Mouse (Mus musculus) lung, postnatal 4 days (tissue): ENCODE data around the gene Tiparp.

Experiments
- DNase-seq, 2 experiments: peaks; one replicate each; pipeline ENCODE4 v3.0.0; 2021

The Tiparp gene

DNA sequence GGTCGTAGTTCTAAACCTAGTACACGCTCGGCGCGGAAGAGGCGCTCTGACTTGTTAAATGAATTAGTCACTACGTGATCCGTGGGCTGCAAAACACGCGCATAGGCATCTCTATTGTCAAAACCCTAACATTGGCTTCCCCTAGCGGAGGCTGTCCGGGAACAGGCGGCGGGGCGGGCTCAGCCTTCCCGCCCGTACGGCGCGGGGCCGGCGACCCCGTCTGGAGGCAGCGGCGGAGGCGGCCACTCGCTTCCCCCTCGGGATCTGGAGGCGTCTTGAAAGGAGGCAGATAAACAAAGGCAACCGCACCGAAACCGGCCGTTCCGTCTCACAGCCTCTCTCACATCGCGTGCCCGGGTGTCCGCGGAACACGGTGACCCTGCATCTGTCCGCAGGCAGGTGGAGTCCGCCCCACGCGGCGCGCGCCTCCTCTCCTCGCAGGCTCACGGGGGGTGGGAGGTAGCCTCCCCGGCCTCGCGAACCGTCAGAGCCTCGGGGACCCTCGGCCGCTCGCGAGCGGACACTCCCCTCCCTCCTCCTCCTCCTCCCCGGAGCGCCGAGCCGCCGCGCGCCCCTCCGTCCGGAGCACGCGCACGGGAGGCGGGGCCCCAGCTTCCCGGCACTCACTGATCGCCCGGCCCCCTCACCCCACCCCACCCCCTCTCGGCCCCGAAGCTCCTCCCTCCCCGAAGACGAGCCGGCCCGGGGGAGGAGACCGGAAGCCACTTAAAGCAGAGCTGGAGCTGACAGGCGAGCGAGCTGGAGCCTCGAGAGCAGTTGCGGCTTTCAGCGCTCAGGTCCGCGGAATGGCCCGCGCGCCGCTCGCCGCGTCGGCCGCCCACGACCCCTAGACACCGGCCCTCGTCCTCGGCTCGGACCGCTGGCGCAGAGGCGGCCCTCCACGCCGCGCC lies at the start of gene Tiparp:
Tiparp (plus strand) TSS at position 720 of the 911 bp plus-strand sequence.
- DNase-seq, result peak; percentile 94 to 96

DNA sequence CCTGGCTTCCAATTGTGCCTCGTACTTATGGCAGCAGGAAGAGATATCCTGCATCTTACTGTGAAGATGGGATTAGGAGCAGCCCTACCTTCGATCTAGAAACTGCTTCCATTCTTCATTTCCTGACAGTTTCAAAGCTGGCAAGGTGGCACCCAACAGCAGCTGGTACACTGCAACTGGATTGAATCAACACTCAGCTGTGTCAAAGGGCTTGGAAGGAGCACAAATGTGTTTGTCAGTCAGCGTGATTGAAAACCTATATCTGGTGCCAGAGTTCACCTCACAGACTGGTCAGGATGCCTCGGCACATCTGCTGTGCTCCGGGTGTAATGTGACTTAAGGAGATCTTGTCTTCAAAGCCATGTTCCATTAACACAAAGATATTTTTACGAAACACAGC lies 47.5 kb upstream of the Tiparp start:
- DNase-seq, result no peak

DNA sequence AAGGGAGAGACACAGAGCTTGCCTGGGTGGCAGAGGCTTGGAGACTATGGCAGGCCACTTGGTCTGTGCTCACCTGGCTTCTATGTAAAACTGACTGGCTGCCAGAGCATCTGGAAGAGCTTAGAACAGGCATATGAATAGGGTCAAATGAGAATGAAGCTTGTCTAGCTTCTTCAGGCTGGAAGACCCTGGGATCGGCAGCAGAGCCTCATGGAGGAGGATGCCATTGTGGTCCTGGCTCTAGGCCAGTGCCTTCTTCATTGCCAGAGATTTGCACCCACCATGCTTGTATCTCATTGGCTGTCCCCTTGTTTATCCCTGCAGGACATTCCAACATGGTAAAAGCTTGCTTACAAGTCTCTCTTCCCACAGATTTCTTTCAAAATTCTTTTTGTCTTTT lies 45.9 kb upstream of the Tiparp start:
- peak in 1 of 2 experiments; percentile 43 for DNase-seq

DNA sequence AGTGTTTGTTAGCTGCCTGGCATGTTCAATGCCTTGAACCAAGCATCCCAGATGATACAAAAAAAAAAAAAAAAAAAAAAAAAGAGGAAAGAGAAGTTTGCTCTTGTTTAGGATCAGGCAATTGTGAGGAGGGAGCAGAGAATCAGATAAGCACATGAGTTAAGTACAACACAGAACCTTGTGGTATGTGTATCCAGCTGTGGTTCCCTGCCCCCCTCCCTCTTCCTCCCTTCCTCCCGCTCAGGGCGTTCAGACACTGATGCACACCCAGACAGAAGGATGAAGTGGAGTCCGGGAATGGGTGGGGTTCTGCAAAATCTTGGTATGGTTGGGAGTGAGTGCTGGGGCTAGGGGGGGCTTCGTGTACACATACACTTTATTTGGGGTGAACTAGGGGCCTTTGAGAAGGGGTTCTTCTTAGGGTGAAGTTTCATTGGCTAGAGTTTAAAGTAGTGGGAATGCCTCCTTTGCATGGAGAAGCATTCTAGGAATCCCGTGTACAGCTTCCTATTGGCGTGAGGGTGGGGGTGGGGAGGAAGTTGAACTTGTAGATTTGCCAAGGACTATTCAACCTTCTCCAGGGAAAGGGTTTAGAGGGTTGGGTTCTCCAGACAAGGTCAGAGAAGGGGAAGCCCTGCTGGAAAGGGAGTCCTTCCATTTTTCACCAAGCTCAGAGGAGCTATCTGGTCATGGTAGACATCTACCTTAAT lies 45.4 kb upstream of the Tiparp start:
- peak in 1 of 2 experiments; percentile 42 for DNase-seq

DNA sequence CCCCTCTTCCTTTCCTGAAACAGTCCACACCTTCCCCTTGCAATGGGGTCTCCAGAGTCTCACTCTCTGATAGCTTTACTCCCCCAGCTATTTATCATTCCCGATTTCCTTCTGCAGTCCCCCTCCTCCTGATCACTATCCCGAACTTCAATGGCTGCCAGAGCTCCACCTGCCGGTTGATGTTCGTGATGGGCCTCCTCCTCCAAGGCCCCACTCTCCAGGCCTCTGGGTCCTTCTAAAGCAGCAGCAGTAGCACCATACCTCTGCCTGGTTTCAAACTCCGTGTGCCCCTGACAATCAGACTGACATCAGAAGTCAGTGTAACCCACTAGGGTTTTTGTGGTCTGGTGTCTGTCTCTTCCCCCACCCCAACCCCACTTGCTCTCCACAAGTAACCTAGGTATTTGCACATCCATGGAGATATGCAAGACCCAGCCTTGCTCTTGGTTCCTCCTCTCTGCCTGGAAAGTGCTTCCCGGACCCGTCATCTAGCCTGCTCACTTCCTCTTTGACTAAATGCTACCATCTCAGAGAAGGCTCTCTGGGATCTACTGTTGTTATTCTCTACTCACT lies 44.0 kb upstream of the Tiparp start:
- DNase-seq, result no peak

DNA sequence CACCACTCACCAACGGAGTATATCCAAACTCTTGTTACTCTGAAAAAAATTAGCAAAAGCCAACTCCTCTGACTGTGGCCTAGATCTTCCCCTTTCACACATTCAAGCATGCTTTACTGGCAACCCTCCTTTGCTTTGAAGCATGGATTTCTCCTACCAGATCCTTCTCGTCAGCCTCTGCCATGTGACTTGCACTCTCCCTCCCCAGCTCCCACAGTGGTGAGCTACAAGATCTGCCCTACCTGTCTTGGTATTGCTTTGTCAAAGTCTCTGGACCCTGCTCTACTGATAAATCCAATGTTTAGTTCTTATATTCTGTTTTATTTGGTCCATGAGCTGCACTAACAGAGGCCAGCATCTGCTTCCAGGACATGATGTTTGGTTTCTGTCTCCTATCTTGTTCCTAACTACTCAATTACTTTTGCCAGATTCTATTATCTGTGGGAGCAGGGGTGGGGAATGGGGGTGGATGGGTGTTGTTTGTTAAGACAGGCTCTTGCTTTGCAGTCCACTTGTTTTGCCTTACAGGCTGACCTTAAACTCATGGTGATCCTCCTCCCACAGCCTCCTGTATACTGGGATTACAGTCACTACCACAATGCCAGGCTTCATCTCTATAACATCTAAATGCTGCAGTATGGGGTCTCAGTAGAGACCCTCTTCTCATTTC lies 40.7 kb upstream of the Tiparp start:
- no peak for DNase-seq

DNA sequence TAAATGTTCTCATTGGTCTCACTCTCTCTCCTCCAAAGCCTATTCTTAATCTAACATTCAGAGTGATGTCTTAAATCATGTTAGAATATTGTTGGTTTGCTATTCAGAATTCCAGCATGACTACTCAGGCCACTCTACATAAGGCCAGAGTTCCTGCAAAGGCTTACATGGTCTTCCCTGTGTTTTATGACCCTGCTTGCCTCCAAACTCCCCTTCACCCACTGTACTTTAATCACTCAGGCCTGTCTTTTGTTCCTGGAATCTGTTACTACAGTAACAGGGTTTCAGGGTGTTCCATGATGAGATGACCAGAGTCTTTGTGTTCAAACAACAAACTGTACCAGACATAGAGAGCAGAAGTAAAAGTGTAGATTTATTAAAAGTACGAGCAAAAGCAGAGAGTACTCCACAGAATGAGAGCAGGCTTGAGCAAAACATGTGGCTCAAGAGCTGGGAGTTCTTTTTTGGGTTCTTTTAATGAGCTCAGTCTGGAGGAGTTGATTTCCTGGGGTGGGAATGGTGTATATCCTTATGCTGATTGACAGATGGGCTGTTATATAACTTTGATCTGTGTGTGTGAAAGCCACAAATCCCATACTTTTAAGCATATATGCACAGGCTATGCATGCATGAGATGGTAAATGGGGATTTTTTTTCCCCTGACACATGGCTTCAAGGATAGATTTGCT lies 39.5 kb upstream of the Tiparp start:
- no peak for DNase-seq

DNA sequence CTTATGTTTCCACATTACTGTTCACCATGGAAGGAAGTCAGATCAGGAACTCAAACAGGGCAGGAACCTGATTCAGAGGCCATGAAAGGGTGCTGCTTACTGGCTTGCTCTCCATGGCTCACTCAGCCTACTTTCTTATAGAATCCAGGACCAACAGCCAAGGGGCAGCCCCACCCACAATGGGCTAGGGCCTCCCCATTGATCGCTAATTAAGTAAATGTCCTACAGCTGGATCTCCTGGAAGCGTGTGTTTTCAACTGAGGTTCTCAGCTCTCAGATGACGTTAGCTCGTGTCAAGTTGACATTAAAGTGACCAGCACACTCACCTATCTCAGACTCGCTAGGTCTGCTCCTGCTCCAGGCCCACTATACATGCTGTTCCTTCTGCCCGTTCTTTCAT lies 38.6 kb upstream of the Tiparp start:
- no peak for DNase-seq

DNA sequence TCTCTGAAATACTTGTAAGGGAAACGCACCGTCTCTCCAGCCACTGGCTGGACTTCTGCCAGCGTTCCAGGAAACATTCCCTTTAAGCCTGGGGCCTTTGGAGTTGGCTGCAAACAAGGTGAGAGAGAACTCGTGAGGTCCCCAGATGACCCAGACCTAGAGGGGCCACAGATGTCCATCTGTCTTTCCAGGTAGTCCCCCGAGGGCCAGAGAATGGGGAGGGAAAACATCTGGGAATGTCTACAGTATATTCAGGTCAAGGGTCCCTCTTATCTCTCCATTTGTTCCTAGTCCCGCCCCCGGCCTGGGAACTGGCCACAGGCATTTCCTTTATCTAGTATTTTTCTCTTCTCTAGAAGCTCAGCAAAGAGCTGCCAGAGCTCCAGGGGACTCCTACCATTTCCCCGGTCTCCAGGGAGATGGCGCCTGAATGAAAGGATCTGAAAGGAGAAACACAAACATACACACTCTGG lies 33.9 kb upstream of the Tiparp start:
- peak; percentile 31 to 34 for DNase-seq

DNA sequence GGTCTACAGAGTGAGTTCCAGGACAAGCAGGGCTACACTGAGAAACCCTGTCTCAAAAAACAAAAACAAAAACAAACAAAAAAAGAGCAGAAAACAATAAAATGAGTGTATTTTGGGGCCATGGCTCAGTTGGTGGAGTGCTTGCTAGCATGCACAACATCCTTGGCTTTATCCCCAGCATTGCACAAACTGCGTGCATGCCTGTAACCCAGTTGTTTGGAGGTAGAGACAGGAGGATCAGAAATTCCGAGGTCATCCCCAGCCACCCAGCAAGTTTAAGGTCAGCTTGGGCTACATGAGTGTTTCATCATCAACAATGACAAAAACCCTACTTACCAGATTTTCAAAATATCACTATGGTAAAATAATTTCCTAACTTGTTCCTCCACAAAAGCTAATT lies 20.4 kb upstream of the Tiparp start:
- DNase-seq, result no peak

DNA sequence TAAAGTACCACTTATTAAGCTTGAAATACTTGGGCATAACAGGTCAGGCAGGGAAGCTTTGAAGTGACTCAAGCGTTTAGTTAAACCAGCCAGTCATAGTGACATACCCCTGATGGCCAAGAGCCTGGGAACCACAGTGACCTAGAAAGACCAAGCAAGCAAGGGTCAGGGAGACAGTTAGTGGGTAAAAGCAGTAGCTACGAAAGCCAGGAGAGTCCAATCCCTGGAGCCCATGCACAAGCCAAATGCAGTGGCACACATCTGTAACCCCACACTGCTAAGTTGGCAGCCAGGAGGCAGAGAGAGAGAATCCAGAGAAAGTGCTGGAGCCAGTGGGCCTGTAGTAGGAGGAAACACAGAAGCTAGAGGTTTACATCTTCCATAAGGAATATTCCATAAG lies 17.6 kb upstream of the Tiparp start:
- DNase-seq, result no peak

DNA sequence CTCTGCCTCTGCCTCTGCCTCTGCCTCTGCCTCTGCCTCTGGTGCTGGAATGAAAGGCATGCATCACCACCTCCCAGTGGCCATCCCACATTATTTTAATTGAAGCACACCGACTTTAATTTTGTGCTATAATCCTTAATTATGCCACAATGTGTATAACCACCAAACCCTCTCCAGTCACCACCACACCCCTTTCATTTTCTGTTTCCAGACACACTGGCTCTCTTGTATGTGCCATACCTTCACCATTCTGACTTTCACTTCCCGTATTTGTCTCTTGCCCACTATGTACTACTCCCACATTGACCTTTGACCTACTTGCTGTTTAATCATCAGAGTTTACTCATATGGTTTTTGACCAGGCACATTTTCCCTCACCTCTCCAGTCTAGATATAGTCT lies 12.5 kb upstream of the Tiparp start:
- DNase-seq, result no peak

DNA sequence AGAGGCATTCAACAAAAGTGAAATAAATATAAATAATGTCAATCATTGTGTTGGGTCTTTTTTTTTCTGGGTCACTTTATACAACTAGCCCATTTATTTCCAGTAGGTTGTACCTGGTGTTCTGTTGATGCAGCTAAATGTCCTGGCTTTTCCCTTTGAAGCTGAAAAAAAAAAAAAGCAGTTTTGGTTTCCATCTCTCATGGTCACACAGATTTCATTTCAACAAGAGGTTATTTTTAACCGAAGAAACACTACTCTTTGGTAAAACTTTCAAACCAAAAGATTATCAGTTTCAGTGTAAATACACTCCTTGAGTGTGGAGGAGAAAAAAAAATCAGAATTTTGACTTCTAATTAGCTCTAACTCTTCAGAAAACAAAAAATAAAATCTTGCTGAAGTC lies 11.7 kb upstream of the Tiparp start:
- no peak for DNase-seq

DNA sequence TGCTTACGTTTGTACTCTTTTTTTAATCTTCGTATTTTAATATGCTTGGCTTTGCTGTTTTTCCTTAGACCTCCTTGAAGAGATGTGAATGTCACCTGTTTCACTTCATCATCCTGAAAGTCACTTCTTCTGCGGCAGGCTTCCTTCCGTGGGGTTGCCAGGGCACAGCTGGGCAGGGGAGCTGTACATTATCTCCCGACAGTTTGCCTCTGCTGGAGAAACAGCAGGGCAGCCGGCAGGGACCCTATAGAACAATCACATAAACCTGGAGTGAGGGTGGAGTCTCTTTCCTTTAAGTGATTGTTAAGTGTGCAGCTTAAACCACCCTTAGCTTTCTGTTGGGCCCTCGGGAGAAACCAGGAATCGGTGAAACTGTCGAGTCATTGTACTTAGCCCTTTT lies 11.1 kb upstream of the Tiparp start:
- DNase-seq, result no peak

DNA sequence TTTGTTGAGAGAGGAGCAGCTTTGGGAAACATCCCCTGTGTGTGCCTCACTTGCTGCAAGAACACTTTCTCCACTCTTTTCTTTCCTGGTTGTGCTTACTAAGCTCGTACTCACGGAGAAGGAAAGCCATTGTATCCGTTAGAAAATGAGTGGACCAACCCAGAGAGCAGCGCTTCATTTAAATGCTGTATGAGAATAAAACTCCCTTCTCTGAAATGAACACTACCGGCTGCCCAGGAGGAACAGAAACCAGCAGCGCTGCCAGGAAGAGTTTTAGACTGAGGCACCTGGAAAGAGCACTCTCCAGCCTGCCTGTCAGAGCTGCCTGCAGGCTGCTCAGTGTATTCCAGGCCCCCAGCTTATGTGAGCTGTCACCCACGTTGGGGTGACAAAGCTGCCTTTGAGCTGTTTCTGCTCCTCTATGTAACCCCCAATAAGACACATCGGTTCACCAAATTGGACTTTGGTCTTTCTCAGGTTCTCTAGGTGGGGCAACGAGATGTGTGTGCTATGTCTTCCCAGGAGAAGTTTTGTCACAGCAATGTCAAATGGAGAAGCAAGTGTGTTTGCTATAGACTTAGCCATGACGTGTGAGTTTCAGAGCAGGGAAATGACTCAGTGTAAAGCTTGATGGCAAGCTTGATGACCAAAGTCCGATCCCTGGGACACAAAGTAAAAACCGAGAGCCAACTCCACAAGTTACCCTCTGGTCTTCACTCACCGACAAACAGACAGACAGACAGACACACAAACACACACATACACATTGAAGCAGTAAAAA lies 10.3 kb upstream of the Tiparp start:
- DNase-seq, result no peak

DNA sequence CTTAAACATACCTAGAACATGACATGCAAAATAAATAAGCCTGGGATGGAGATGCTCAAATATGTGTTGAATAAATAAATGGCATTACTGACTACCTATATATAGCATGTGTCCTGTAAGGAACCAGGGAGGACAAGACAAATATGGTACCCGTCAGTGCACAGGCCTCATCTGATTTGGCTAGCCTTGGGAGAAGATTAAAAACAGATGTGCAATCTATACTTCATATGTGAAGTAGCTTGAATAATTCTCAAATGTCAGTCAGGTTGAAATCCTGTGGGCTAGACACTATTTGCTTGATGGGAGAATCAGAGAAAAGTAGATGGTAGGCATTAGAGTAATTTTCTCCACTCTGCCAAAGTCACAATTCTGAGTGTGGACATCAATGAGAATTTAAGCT lies 6.8 kb upstream of the Tiparp start:
- no peak for DNase-seq

DNA sequence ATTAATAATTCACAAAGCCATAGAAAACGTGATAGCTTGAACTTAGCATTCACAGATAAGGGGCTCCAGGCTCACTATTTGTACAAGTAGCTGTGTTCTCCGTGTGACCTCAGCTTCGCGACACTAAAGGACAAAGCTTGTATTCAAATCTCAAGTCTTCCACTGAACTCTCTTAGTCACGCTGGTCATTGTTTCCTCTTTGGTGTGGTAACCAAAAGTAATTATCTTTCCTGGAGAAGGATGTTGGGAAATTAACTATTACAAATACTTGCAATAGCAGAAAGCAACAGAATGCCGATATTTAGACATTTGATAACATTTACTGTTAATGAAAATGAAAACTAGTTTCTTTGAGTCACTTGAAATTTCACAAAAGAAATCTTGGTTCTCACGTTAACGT lies 4.8 kb upstream of the Tiparp start:
- DNase-seq, result no peak

DNA sequence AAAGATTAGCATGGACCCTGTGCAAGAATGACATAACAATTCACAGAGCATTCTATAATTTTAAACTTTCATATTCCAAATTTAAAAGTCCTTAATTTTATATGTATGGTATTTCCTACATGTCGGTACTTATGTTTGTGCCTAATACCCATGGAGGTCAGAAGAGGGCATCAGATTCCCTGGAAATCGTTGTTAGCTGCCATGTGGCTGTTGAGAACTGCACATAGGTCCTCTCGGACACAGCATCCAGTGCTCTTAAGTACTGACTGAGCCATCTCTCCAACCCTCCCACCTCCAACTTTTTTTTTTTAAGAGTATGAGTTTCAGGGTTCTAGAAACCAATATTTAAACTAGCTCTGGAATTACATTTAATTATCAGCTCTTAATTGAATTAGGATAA lies 2.5 kb upstream of the Tiparp start:
- no peak for DNase-seq

DNA sequence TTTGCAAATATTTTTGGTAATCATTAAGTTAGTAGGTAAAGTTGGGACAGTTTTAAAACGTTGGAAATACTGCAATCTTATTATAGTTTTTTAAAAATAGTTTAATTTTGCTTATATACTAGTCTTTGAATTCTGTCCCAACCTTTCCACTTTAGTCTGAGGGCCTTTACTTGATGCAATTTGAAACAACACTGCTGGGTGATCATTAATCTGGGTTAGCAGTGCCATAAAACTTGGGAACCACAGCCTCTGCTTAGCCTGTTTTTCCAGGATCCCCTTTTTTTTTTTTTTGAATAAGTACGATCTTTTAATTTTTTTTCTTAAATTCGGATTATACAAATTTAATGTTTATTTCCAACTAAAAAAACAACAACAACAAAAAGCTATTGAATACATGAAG lies 1.0 kb upstream of the Tiparp start:
- no peak for DNase-seq

DNA sequence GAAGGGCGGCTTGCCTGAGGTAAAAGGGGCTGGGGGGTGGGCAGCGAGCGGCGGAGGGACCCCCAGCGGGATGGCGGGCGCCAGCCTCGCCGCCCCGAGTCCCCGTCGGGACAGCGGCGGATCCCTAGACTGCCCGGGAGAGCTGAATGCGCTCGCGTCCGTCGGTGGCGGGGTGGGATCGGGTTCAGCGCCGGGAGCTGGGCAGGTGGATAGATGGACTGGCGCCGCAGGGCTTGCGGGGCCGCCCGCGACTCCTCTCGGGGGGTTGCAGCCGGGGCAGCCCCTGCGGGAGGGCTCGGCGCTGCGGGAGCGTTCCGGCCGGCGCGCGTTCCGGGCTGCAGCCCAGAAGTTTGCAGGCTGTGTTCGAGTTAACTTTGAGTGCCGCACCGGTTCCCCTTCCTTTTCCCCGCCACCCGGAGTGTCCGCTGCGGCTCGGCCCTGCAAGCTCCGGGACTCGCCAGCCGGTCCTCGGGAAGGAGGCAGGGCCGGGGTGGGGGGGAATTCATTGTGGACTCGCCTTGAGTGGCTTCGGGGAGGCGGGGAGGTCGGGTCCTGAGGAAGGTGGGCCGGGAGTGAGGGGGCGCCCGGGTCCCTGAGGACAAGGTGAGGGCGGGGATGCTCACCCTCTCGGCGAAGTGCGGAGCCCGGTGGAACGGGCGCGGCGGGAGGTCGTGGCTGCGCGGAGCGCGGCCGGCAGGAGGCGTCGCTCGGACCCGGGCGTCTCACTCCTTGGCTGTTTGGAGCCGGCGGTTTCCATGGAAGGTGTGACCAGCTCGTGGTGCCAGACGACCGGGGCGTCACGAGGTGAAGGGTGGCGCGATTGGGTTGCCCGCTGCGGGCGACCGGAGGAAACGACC lies 632 bp downstream of the Tiparp start:
- peak; percentile 80 to 82 for DNase-seq
